Mouse (Mus musculus): ENCODE results near the gene Ralgds.
"Not testable (repeated sequence)": the region's sequence is repeated elsewhere in the genome, so short reads cannot be mapped to it uniquely, and the experiment has no call there.

Gene Ralgds

GRCm38 (mm10) chr2:28495207-28495756 lies 17.6 kb upstream of the Ralgds start:
- DNase-seq (ENCODE audit: low read depth, low spot score): peak; percentile 46
- H3K27me3 ChIP-seq (ENCODE audit: control insufficient read depth, insufficient read depth, low read length, poor library complexity, severe bottlenecking): no peaks in the 10 kb centered on the region
- no peaks in the 10 kb centered on the region for H3K36me3 ChIP-seq (ENCODE audit: control insufficient read depth, insufficient read depth, low read length, poor library complexity, severe bottlenecking)

- Histone ChIP-seq H3K36me3 (ENCODE audit: control insufficient read depth, insufficient read depth, low read length, poor library complexity, severe bottlenecking) (no peaks in the 10 kb centered on the region), H3K27me3 (ENCODE audit: control insufficient read depth, insufficient read depth, low read length, poor library complexity, severe bottlenecking) (no peaks in the 10 kb centered on the region)
- no peak for DNase-seq (ENCODE audit: low read depth, low spot score)
Measured at GRCm38 (mm10) chr2:28495801-28496595, 16.9 kb upstream of the Ralgds start.

GRCm38 (mm10) chr2:28496671-28497070 lies 16.3 kb upstream of the Ralgds start, which contains the start of gene Gbgt1:
Gene Gbgt1 (plus strand): TSS chr2:28496891.
- DNase-seq (ENCODE audit: low read depth, low spot score): no peak
- no peaks in the 10 kb centered on the region for H3K36me3 ChIP-seq (ENCODE audit: control insufficient read depth, insufficient read depth, low read length, poor library complexity, severe bottlenecking)

GRCm38 (mm10) chr2:28497561-28497960 lies 15.4 kb upstream of the Ralgds start:
- Histone ChIP-seq H3K27me3 (ENCODE audit: control insufficient read depth, insufficient read depth, low read length, poor library complexity, severe bottlenecking) (no peaks in the 10 kb centered on the region), H3K36me3 (ENCODE audit: control insufficient read depth, insufficient read depth, low read length, poor library complexity, severe bottlenecking) (no peaks in the 10 kb centered on the region)
- no peak for DNase-seq (ENCODE audit: low read depth, low spot score)

More at GRCm38 (mm10) chr2:28496671-28497070, 16.3 kb upstream of the Ralgds start, which contains the start of gene Gbgt1:
- H3K27me3 ChIP-seq (ENCODE audit: control insufficient read depth, insufficient read depth, low read length, poor library complexity, severe bottlenecking): no peaks in the 10 kb centered on the region

GRCm38 (mm10) chr2:28498431-28498830 lies 14.5 kb upstream of the Ralgds start:
- no peaks in the 10 kb centered on the region for H3K36me3 ChIP-seq (ENCODE audit: control insufficient read depth, insufficient read depth, low read length, poor library complexity, severe bottlenecking)
- H3K27me3 ChIP-seq (ENCODE audit: control insufficient read depth, insufficient read depth, low read length, poor library complexity, severe bottlenecking): no peaks in the 10 kb centered on the region
- DNase-seq (ENCODE audit: low read depth, low spot score): no peak

GRCm38 (mm10) chr2:28502987-28503386 lies 9.9 kb upstream of the Ralgds start:
- Histone ChIP-seq H3K36me3 (ENCODE audit: control insufficient read depth, insufficient read depth, low read length, poor library complexity, severe bottlenecking) (no peaks in the 10 kb centered on the region), H3K27me3 (ENCODE audit: control insufficient read depth, insufficient read depth, low read length, poor library complexity, severe bottlenecking) (no peaks in the 10 kb centered on the region)
- DNase-seq (ENCODE audit: low read depth, low spot score): no peak

GRCm38 (mm10) chr2:28504676-28505075 lies 8.2 kb upstream of the Ralgds start:
- no peaks in the 10 kb centered on the region for H3K36me3 ChIP-seq (ENCODE audit: control insufficient read depth, insufficient read depth, low read length, poor library complexity, severe bottlenecking)
- no peak for DNase-seq (ENCODE audit: low read depth, low spot score)

GRCm38 (mm10) chr2:28505795-28506194 lies 7.1 kb upstream of the Ralgds start, which contains the start of gene Gm10134:
Gene Gm10134 (plus strand): TSS chr2:28506095.
- DNase-seq (ENCODE audit: low read depth, low spot score): no peak
- Histone ChIP-seq H3K36me3 (ENCODE audit: control insufficient read depth, insufficient read depth, low read length, poor library complexity, severe bottlenecking) (no peaks in the 10 kb centered on the region), H3K27me3 (ENCODE audit: control insufficient read depth, insufficient read depth, low read length, poor library complexity, severe bottlenecking) (no peaks in the 10 kb centered on the region)

More at GRCm38 (mm10) chr2:28504676-28505075, 8.2 kb upstream of the Ralgds start:
- H3K27me3 ChIP-seq (ENCODE audit: control insufficient read depth, insufficient read depth, low read length, poor library complexity, severe bottlenecking): no peaks in the 10 kb centered on the region

GRCm38 (mm10) chr2:28506291-28506690 lies 6.6 kb upstream of the Ralgds start:
- no peak for DNase-seq (ENCODE audit: low read depth, low spot score)
- no peaks in the 10 kb centered on the region for H3K36me3 ChIP-seq (ENCODE audit: control insufficient read depth, insufficient read depth, low read length, poor library complexity, severe bottlenecking)
- no peaks in the 10 kb centered on the region for H3K27me3 ChIP-seq (ENCODE audit: control insufficient read depth, insufficient read depth, low read length, poor library complexity, severe bottlenecking)

GRCm38 (mm10) chr2:28511600-28511999 lies 1.3 kb upstream of the Ralgds start:
- peak; percentile 33 for DNase-seq (ENCODE audit: low read depth, low spot score)
- not testable (repeated sequence) for H3K36me3 ChIP-seq (ENCODE audit: control insufficient read depth, insufficient read depth, low read length, poor library complexity, severe bottlenecking)

GRCm38 (mm10) chr2:28513431-28514370 lies 776 bp downstream of the Ralgds start:
- Histone ChIP-seq H3K27me3 (ENCODE audit: control insufficient read depth, insufficient read depth, low read length, poor library complexity, severe bottlenecking) (no peaks in the 10 kb centered on the region), H3K36me3 (ENCODE audit: control insufficient read depth, insufficient read depth, low read length, poor library complexity, severe bottlenecking) (no peaks in the 10 kb centered on the region)
- peak; percentile 43 for DNase-seq (ENCODE audit: low read depth, low spot score)

More at GRCm38 (mm10) chr2:28511600-28511999, 1.3 kb upstream of the Ralgds start:
- not testable (repeated sequence) for H3K27me3 ChIP-seq (ENCODE audit: control insufficient read depth, insufficient read depth, low read length, poor library complexity, severe bottlenecking)

- H3K36me3 ChIP-seq (ENCODE audit: control insufficient read depth, insufficient read depth, low read length, poor library complexity, severe bottlenecking): no peaks in the 10 kb centered on the region
- no peaks in the 10 kb centered on the region for H3K27me3 ChIP-seq (ENCODE audit: control insufficient read depth, insufficient read depth, low read length, poor library complexity, severe bottlenecking)
- peak; percentile 96 for DNase-seq (ENCODE audit: low read depth, low spot score)
Measured at GRCm38 (mm10) chr2:28514489-28514888, 1.6 kb downstream of the Ralgds start.

GRCm38 (mm10) chr2:28517206-28517909 lies 4.4 kb downstream of the Ralgds start:
- Histone ChIP-seq H3K27me3 (ENCODE audit: control insufficient read depth, insufficient read depth, low read length, poor library complexity, severe bottlenecking) (no peaks in the 10 kb centered on the region), H3K36me3 (ENCODE audit: control insufficient read depth, insufficient read depth, low read length, poor library complexity, severe bottlenecking) (no peaks in the 10 kb centered on the region)
- peak; percentile 97 for DNase-seq (ENCODE audit: low read depth, low spot score)

GRCm38 (mm10) chr2:28518231-28518630 lies 5.3 kb downstream of the Ralgds start:
- Histone ChIP-seq H3K27me3 (ENCODE audit: control insufficient read depth, insufficient read depth, low read length, poor library complexity, severe bottlenecking) (no peaks in the 10 kb centered on the region), H3K36me3 (ENCODE audit: control insufficient read depth, insufficient read depth, low read length, poor library complexity, severe bottlenecking) (no peaks in the 10 kb centered on the region)
- peak; percentile 82 for DNase-seq (ENCODE audit: low read depth, low spot score)
